Mouse (Mus musculus) heart, embryonic 15.5 days (tissue): ENCODE data around the gene Cox6a2. TPM values are rescaled to one million over a fixed set of nuclear protein-coding genes. Genes with fewer than 3 reads are reported as not detected.

Source experiments
- ATAC-seq: fragments of 200-750 bp; cut with Nextera tagmentation; replicated peaks from 2 replicates; pipeline ENCODE4 v1.8.0; 2017; ENCODE audit warnings: low read depth, moderate TSS enrichment; ENCODE audit not compliant: insufficient number of reproducible peaks, insufficient read depth, low FRiP score
- H3K27ac ChIP-seq: fragments of 300-500 bp; sonication (generic); 2 replicates; pipeline ENCODE4 v1.5.1; 2015; ENCODE audit warnings: mild to moderate bottlenecking, inconsistent platforms
- H3K27me3 ChIP-seq: fragments of 300-500 bp; sonication (generic); 2 replicates; pipeline ENCODE4 v1.6.1; 2015; ENCODE audit warnings: inconsistent platforms
- H3K36me3 ChIP-seq: fragments of 300-500 bp; sonication (generic); 2 replicates; pipeline ENCODE4 v1.6.1; 2015; ENCODE audit warnings: mild to moderate bottlenecking, inconsistent platforms
- H3K4me1 ChIP-seq: fragments of 300-500 bp; sonication (generic); replicated peaks from 2 replicates; pipeline ENCODE4 v1.6.1; 2015; ENCODE audit warnings: inconsistent platforms
- H3K4me2 ChIP-seq: fragments of 300-500 bp; sonication (generic); 2 replicates; pipeline ENCODE4 v1.6.1; 2015; ENCODE audit warnings: inconsistent platforms, mild to moderate bottlenecking, moderate library complexity
- H3K4me3 ChIP-seq: fragments of 300-500 bp; sonication (generic); 2 replicates; pipeline ENCODE4 v1.5.1; 2015; ENCODE audit warnings: mild to moderate bottlenecking, inconsistent platforms
- H3K9ac ChIP-seq: fragments of 300-500 bp; sonication (generic); 2 replicates; pipeline ENCODE4 v1.6.1; 2015; ENCODE audit warnings: mild to moderate bottlenecking, inconsistent platforms
- H3K9me3 ChIP-seq: fragments of 300-500 bp; sonication (generic); replicated peaks from 2 replicates; pipeline ENCODE4 v1.6.1; 2016; ENCODE audit warnings: inconsistent platforms
- WGBS: fragments of 180-500 bp; shearing (Covaris S2); methylation state at CpG from one replicate; pipeline ENCODE4 v1.1.7; 2015; ENCODE audit warnings: mixed read lengths; 5-methylcytosine and 5-hydroxymethylcytosine counted together
- polyA plus RNA-seq: library from polyadenylated mRNA; unstranded; fragments of >200 nt; fragmentation: Nextera tagmentation; extraction: Ambion mirVana; gene quantifications from 2 replicates; pipeline ENCODE4 v1.2.1, GENCODE M21; 2015

Cox6a2 gene
- polyA plus RNA-seq, 1 experiment from 2014 or later, result 1,101 TPM

- Histone ChIP-seq H3K36me3 (peaks cover 2% of the 10 kb centered on the region; the same call in 1 of the 2 replicates), H3K27me3 (no peaks in the 10 kb centered on the region), H3K9me3 (no peaks in the 10 kb centered on the region), H3K4me1 (peaks cover 17% of the 10 kb centered on the region), H3K4me2 (no peak overlapping the region), H3K9ac (no peak overlapping the region), H3K4me3 (no peak overlapping the region), H3K27ac (no peak overlapping the region)
- WGBS, result 75% methylated on average over 2 of the region's 2 CpGs
- no peak for ATAC-seq
Observed at GRCm38 (mm10) chr7:128234796-128235195, 28.6 kb upstream of the Cox6a2 start.

- no peak overlapping the region for H3K9ac ChIP-seq
- no peak overlapping the region for H3K27ac ChIP-seq
- H3K27me3 ChIP-seq, result 0 out of 2 replicates have a peak, but pooled peaks cover 2% of the 10 kb centered on the region
- no peak for ATAC-seq
- H3K36me3 ChIP-seq, result no peaks in the 10 kb centered on the region
- no peak overlapping the region for H3K4me3 ChIP-seq
- no peaks in the 10 kb centered on the region for H3K9me3 ChIP-seq
- H3K4me2 ChIP-seq, result no peak overlapping the region
- peaks cover 2% of the 10 kb centered on the region for H3K4me1 ChIP-seq
- WGBS, result 27% methylated on average over 8 of the region's 8 CpGs
Observed at GRCm38 (mm10) chr7:128231741-128232140, 25.6 kb upstream of the Cox6a2 start.

DNA sequence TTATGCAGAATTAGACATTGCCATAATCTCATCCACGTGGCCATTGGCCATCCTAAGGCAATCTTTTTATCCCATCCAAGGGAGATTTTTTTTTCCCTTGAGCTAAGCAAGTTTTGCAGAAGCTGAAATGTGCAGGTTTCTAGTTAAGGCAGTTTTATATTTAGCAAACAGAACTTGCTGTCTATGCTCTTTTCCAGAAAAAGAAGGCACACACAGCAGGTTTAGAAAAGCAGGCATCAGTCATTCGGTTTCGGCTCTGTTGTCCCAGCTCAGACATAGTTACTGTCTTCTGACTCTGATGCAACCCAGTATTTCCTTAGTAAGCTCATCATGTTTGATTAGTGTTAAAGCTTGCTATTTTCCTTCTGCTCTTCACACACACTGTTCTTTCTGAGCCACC, 14.7 kb upstream of the Cox6a2 start:
- no peak overlapping the region for H3K4me2 ChIP-seq
- no peak overlapping the region for H3K27ac ChIP-seq
- no peaks in the 10 kb centered on the region for H3K27me3 ChIP-seq
- no peaks in the 10 kb centered on the region for H3K4me1 ChIP-seq
- H3K9ac ChIP-seq, result no peak overlapping the region
- no peak for ATAC-seq
- no peak overlapping the region for H3K4me3 ChIP-seq
- no peaks in the 10 kb centered on the region for H3K36me3 ChIP-seq
- 76% methylated on average over 3 of the region's 3 CpGs for WGBS
- no peaks in the 10 kb centered on the region for H3K9me3 ChIP-seq

DNA sequence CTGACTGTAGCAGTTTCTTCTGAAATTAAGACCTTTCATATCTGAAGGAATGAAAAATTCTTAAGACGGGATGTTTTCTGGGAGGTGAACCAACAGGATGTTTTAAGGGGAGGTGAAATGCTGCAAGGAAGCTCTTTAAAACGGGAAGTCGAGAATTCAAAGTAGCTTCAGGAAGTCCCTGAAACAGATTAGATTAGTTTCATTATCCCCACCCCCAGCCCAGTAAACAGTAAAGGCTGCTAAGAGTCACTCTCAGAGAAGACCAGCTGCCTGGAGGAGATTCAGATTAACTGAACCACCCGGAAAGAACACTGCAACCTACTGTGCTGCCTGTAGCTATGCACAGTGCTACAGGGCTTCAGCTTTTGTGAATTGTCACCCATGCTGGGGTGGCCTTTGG, 13.8 kb upstream of the Cox6a2 start:
- 57% methylated on average over 4 of the region's 4 CpGs for WGBS
- no peaks in the 10 kb centered on the region for H3K36me3 ChIP-seq

DNA sequence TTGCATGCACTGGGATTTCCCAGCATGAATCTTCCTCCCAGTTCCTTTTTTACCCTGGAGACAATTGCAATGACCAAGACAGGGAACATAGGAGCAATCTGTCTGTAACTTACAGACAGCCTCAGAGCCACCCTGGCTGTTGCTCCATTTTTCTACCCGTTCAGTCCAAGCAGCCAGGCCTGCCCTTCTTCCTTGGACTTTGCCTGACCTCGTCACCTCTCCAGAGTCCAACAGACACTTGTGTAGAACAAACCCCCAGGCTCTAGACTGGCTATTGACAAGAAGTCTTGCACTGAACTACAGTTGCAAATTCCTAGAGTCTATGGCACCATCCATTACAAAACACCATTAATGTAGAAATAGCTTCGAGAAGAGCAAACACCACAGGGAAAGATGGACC, 3.6 kb upstream of the Cox6a2 start:
- Histone ChIP-seq H3K27ac (no peak overlapping the region), H3K4me1 (no peaks in the 10 kb centered on the region; the same call in 1 of the 2 replicates), H3K27me3 (no peaks in the 10 kb centered on the region), H3K4me3 (no peak overlapping the region), H3K36me3 (no peaks in the 10 kb centered on the region), H3K4me2 (no peak overlapping the region), H3K9ac (no peak overlapping the region), H3K9me3 (no peaks in the 10 kb centered on the region)
- 52% methylated on average over 3 of the region's 3 CpGs for WGBS
- no peak for ATAC-seq

More for the DNA sequence above, 13.8 kb upstream of the Cox6a2 start:
- no peak for ATAC-seq
- Histone ChIP-seq H3K27me3 (no peaks in the 10 kb centered on the region), H3K9ac (no peak overlapping the region), H3K4me3 (no peak overlapping the region), H3K4me1 (no peaks in the 10 kb centered on the region), H3K4me2 (no peak overlapping the region), H3K27ac (no peak overlapping the region), H3K9me3 (no peaks in the 10 kb centered on the region)

DNA sequence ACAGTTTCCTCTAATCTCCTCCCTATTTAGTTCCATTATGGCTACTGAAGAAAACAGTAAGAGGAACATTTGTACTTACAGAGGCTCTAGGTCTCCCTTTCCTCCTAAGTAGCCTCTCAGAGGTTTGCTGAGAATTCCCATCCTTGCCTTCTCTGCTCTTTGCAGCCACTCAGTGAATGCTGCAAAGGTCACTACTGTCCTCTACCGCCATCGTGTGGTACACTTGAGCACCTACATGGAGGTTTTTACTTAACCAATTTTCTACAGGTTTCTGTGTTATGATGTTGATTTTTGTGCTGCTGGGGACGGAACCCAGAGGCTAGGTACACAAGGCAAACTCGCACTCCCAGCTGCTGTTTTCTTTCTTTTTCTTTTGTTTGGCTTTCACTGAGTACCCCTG, 2.0 kb upstream of the Cox6a2 start:
- H3K9ac ChIP-seq, result no peak overlapping the region
- no peak overlapping the region for H3K4me3 ChIP-seq
- ATAC-seq, result no peak
- no peaks in the 10 kb centered on the region; the same call in 1 of the 2 replicates for H3K36me3 ChIP-seq
- no peaks in the 10 kb centered on the region for H3K9me3 ChIP-seq
- no peaks in the 10 kb centered on the region for H3K27me3 ChIP-seq
- peaks cover 8% of the 10 kb centered on the region for H3K4me1 ChIP-seq
- H3K27ac ChIP-seq, result no peak overlapping the region
- no peak overlapping the region for H3K4me2 ChIP-seq
- 10% methylated on average over 4 of the region's 4 CpGs for WGBS

DNA sequence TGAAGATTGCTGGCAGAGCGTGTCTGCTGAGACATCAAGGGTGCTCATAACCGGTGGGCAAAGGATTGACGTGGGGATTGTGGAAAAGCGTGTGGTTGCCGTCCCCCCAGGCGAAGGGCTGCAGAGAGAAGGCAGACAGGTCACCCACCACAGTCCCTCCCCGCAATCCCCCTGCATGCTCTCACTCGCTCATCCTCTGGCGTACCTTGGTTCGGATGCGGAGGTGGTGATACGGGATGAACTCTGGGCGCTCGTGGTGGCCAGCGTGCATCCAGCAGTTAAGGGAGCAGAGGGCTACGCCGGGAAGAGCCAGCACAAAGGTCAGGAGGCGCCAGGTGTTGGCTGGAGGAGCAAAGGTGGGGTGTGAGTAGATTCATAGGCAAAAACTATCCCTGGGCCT, 492 bp downstream of the Cox6a2 start:
- H3K4me2 ChIP-seq, result peak overlapping the region; percentile 51
- no peaks in the 10 kb centered on the region; the same call in 1 of the 2 replicates for H3K36me3 ChIP-seq
- H3K27ac ChIP-seq, result peak overlapping the region; percentile 92
- 54% methylated on average over 18 of the region's 18 CpGs for WGBS
- ATAC-seq, result no peak
- H3K4me3 ChIP-seq, result peak overlapping the region; percentile 57
- no peaks in the 10 kb centered on the region for H3K27me3 ChIP-seq
- H3K4me1 ChIP-seq, result peaks cover 11% of the 10 kb centered on the region
- H3K9ac ChIP-seq, result peak overlapping the region; percentile 64
- no peaks in the 10 kb centered on the region for H3K9me3 ChIP-seq

GRCm38 (mm10) chr7:128204179-128204578, 2.0 kb downstream of the Cox6a2 start:
- Histone ChIP-seq H3K9me3 (no peaks in the 10 kb centered on the region), H3K36me3 (no peaks in the 10 kb centered on the region; the same call in 1 of the 2 replicates), H3K4me1 (peaks cover 11% of the 10 kb centered on the region), H3K4me2 (peak overlapping the region; percentile 51; the same call in 1 of the 2 replicates), H3K4me3 (no peak overlapping the region), H3K27me3 (no peaks in the 10 kb centered on the region), H3K27ac (peak overlapping the region; percentile 92; the same call in 1 of the 2 replicates), H3K9ac (no peak overlapping the region)
- 90% methylated on average over 8 of the region's 8 CpGs for WGBS
- ATAC-seq, result no peak

- Histone ChIP-seq H3K9me3 (no peaks in the 10 kb centered on the region), H3K27ac (no peak overlapping the region), H3K36me3 (no peaks in the 10 kb centered on the region; the same call in 1 of the 2 replicates), H3K9ac (no peak overlapping the region), H3K4me1 (peaks cover 11% of the 10 kb centered on the region), H3K4me2 (no peak overlapping the region), H3K27me3 (no peaks in the 10 kb centered on the region), H3K4me3 (no peak overlapping the region)
- no peak for ATAC-seq
- 76% methylated on average over 9 of the region's 9 CpGs for WGBS
Observed at GRCm38 (mm10) chr7:128203071-128203470, 3.1 kb downstream of the Cox6a2 start.

GRCm38 (mm10) chr7:128201607-128202006, 4.6 kb downstream of the Cox6a2 start:
- Histone ChIP-seq H3K4me1 (peaks cover 11% of the 10 kb centered on the region), H3K9me3 (no peaks in the 10 kb centered on the region), H3K27me3 (no peaks in the 10 kb centered on the region), H3K4me2 (no peak overlapping the region), H3K36me3 (no peaks in the 10 kb centered on the region; the same call in 1 of the 2 replicates), H3K4me3 (no peak overlapping the region), H3K9ac (no peak overlapping the region), H3K27ac (no peak overlapping the region)
- 84% methylated on average over 9 of the region's 9 CpGs for WGBS
- ATAC-seq, result no peak

- H3K4me1 ChIP-seq, result no peaks in the 10 kb centered on the region
- H3K4me2 ChIP-seq, result no peak overlapping the region
- WGBS, result 78% methylated on average over 10 of the region's 10 CpGs
- H3K27me3 ChIP-seq, result no peaks in the 10 kb centered on the region
- H3K4me3 ChIP-seq, result no peak overlapping the region
- H3K9me3 ChIP-seq, result no peaks in the 10 kb centered on the region
- no peaks in the 10 kb centered on the region for H3K36me3 ChIP-seq
- no peak overlapping the region for H3K27ac ChIP-seq
- no peak; the same call in 1 of the 2 replicates for ATAC-seq
- H3K9ac ChIP-seq, result no peak overlapping the region
Observed at GRCm38 (mm10) chr7:128181691-128182090, 24.5 kb downstream of the Cox6a2 start.

- Histone ChIP-seq H3K4me3 (no peak overlapping the region), H3K36me3 (no peaks in the 10 kb centered on the region), H3K4me2 (no peak overlapping the region), H3K9me3 (no peaks in the 10 kb centered on the region), H3K27me3 (no peaks in the 10 kb centered on the region), H3K4me1 (no peaks in the 10 kb centered on the region), H3K9ac (no peak overlapping the region), H3K27ac (no peak overlapping the region)
- WGBS, result 72% methylated on average over 6 of the region's 6 CpGs
- ATAC-seq, result no peak
Observed at GRCm38 (mm10) chr7:128180546-128180945, 25.6 kb downstream of the Cox6a2 start.
